Mouse (Mus musculus): ENCODE results near the gene Olfr286. TPM values are rescaled to one million over a fixed set of nuclear protein-coding genes. Genes with fewer than 3 reads are reported as not detected.

Gene Olfr286
- total RNA-seq, 2 experiments from 2014 or later, result not detected

Other genes with a start within 250 kb of the Olfr286 start
- under 1 TPM; 0.86 to 0.91 TPM for gene Col2a1, start 229.8 kb downstream of the Olfr286 start, total RNA-seq (2021)
- 100 to 1,000 TPM; 399 to 431 TPM for gene Pfkm, start 141.9 kb downstream of the Olfr286 start, total RNA-seq (2021)
- gene Senp1, start 140.7 kb downstream of the Olfr286 start, total RNA-seq (2021), result 10 to 100 TPM; 11.7 to 11.8 TPM
- 10 to 100 TPM; 49.5 to 53.6 TPM for gene Asb8, start 68.8 kb downstream of the Olfr286 start, total RNA-seq (2021)
- gene Ccdc184, start 67.3 kb downstream of the Olfr286 start, total RNA-seq (2021), result 10 to 100 TPM; 22.5 to 23.2 TPM
- gene Olfr288, start 38.9 kb downstream of the Olfr286 start, total RNA-seq (2021), result not detected
- gene Gm44579, start 13.5 kb downstream of the Olfr286 start, total RNA-seq (2021), result under 1 TPM in 1 of 2 experiments, not detected in 1; 0.37 TPM
- 1 to 10 TPM; 3.9 to 4.9 TPM for gene Olfr287, start 13.4 kb downstream of the Olfr286 start, total RNA-seq (2021)
- gene H1fnt, start 22.8 kb upstream of the Olfr286 start, total RNA-seq (2021), result not detected
- 1 to 10 TPM; 6.6 to 7.1 TPM for gene Zfp641, start 61.7 kb upstream of the Olfr286 start, total RNA-seq (2021)
- not detected for gene Olfr285, start 82.9 kb upstream of the Olfr286 start, total RNA-seq (2021)
- gene Olfr284, start 106.5 kb upstream of the Olfr286 start, total RNA-seq (2021), result not detected
- gene Olfr283, start 146.5 kb upstream of the Olfr286 start, total RNA-seq (2021), result not detected
- gene Olfr282, start 196.8 kb upstream of the Olfr286 start, total RNA-seq (2021), result not detected
- gene Olfr281, start 218.1 kb upstream of the Olfr286 start, total RNA-seq (2021), result not detected
- gene OR5BS1P, start 235.4 kb upstream of the Olfr286 start, total RNA-seq (2021), result not detected
- not detected for gene Lalba, start 248.3 kb upstream of the Olfr286 start, total RNA-seq (2021)

Data from left cerebral cortex, adult 18-20 months (tissue).